ENCODE assay signal across 34 mouse cellular contexts in genomic region chr8:49101156-49101555, GRCm38 (mm10).
"Had no signal": no experiment of that assay in that cellular context is flagged by ENCODE, and none has a peak within 500 bp of the region (broad histone marks: within the 10 kb centered on the region; RNA-seq: fewer than 3 reads in every experiment).

No protein-coding gene starts in this region.

- H3K27ac ChIP-seq: heart, embryonic 10.5 days; heart, embryonic 13.5 days; heart, embryonic 15.5 days; hindbrain, embryonic 10.5 days; hindbrain, embryonic 12.5 days; hindbrain, embryonic 13.5 days; hindbrain, embryonic 14.5 days; hindbrain, embryonic 15.5 days; hindbrain, postnatal 0 days; intestine, embryonic 15.5 days; kidney, embryonic 15.5 days; kidney, postnatal 0 days; layer of hippocampus, adult 2 months; left cerebral cortex, adult 2 months had no signal

- H3K36me3 ChIP-seq: heart, embryonic 10.5 days; heart, embryonic 12.5 days; heart, embryonic 13.5 days; heart, embryonic 15.5 days; hindbrain, embryonic 10.5 days; hindbrain, embryonic 12.5 days; hindbrain, embryonic 13.5 days; hindbrain, embryonic 15.5 days; intestine, embryonic 15.5 days; kidney, embryonic 15.5 days had no signal

- ATAC-seq: hindbrain, embryonic 16.5 days; hindbrain, postnatal 0 days; intestine, embryonic 15.5 days; intestine, embryonic 16.5 days; intestine, postnatal 0 days had no signal

- H3K4me2 ChIP-seq: heart, embryonic 11.5 days; heart, embryonic 12.5 days; heart, embryonic 13.5 days; heart, embryonic 15.5 days; hindbrain, embryonic 12.5 days; hindbrain, embryonic 13.5 days; hindbrain, embryonic 14.5 days; hindbrain, embryonic 15.5 days; intestine, embryonic 15.5 days; kidney, embryonic 15.5 days had no signal

- DNase-seq: heart, postnatal 10 days; heart, postnatal 14 days; heart, postnatal 36 days; heart, postnatal 4 days; kidney, adult 18-20 months; kidney, adult 2 months; kidney, adult 8-10 months; kidney, adult 9 months; kidney, postnatal 10 days; kidney, postnatal 14 days; kidney, postnatal 25 days; kidney, postnatal 36 days; kidney, postnatal 4 days; layer of hippocampus, adult 9-11 months; layer of hippocampus, postnatal 36 days had no signal

- H3K27me3 ChIP-seq: heart, embryonic 12.5 days; heart, embryonic 13.5 days; heart, embryonic 15.5 days; hindbrain, embryonic 12.5 days; hindbrain, embryonic 13.5 days; hindbrain, embryonic 15.5 days; intestine, embryonic 15.5 days; kidney, embryonic 15.5 days had no signal

- H3K4me1 ChIP-seq: heart, embryonic 10.5 days; heart, embryonic 12.5 days; heart, embryonic 13.5 days; heart, embryonic 15.5 days; hindbrain, embryonic 10.5 days; hindbrain, embryonic 12.5 days; hindbrain, embryonic 13.5 days; hindbrain, embryonic 15.5 days; intestine, embryonic 15.5 days; kidney, embryonic 15.5 days had no signal

- H3K9me3 ChIP-seq: heart, embryonic 10.5 days; heart, embryonic 15.5 days; hindbrain, embryonic 12.5 days; hindbrain, embryonic 15.5 days; intestine, embryonic 15.5 days; kidney, embryonic 15.5 days had no signal

- H3K4me3 ChIP-seq: heart, embryonic 10.5 days; heart, embryonic 12.5 days; heart, embryonic 13.5 days; heart, embryonic 15.5 days; hindbrain, embryonic 10.5 days; hindbrain, embryonic 12.5 days; hindbrain, embryonic 13.5 days; hindbrain, embryonic 15.5 days; intestine, embryonic 15.5 days; kidney, embryonic 15.5 days; layer of hippocampus, adult 2 months; left cerebral cortex, adult 2 months had no signal

- H3K9ac ChIP-seq: heart, embryonic 12.5 days; heart, embryonic 13.5 days; heart, embryonic 15.5 days; hindbrain, embryonic 12.5 days; hindbrain, embryonic 13.5 days; hindbrain, embryonic 14.5 days; hindbrain, embryonic 15.5 days; intestine, embryonic 15.5 days; kidney, embryonic 15.5 days had no signal
